Mouse (Mus musculus) retina, embryonic 14.5 days (tissue): ENCODE data around the gene Wdfy2.

Source experiments
- DNase-seq: peaks from one replicate; pipeline ENCODE4 v3.0.0-alpha.2; 2015; ENCODE audit warnings: low spot score

Gene Wdfy2

DNA sequence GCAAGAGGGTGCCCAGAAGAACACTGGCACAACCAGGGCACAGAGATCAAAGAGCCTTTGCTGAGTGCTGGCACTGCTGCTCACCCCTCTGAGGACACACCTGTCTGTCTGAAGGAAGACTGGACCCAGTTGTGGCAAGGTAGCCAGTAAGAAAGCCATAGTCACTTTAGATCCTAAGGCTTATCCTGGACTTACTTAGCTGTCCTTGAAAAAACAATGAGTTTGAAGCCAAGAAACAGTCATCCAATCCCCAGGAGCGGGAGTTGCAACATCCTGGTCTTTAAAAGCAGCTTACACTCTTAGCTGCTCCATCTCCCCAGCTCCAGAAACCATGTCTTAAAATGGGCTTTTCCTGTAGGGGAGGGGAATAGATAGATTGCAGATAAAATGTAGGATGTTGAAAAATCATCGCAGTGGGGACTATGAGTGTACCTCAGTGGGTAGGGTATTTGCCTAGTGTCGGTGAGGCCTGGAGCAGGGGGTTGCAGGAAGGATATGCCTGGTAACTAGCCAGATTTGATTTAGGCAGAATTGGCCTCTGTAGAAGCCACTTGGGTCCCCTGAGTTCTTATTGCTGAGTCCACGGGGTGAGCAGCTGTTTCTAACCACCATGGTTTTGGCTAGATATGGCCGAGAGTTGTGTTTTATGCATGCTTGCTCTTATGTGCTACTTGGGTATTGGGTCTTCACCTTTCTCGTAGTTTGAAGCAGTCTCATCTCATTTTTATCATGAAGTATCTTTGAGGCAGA is 99.3 kb downstream of the Wdfy2 start:
- DNase-seq = no peak

DNA sequence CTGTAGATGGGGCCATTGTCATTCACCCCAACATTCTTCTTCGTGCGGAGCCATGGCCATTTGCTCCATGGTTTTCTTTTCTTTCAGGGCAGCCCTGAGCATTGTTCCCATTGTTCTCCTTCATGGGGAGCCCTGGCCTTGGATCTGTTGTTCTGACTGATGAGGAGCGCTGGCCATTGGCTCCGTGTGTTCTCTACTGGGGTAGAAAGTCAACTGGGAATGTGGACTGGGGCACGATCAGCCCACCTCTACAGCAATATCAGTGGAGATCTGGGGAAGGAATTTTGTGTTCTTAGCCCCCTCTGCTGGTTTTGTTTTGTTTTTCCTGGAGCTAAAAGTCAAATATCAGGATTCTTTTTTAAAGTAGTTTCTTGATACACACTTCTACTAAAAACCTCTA is 100.2 kb downstream of the Wdfy2 start:
- peak; percentile 33 for DNase-seq

DNA sequence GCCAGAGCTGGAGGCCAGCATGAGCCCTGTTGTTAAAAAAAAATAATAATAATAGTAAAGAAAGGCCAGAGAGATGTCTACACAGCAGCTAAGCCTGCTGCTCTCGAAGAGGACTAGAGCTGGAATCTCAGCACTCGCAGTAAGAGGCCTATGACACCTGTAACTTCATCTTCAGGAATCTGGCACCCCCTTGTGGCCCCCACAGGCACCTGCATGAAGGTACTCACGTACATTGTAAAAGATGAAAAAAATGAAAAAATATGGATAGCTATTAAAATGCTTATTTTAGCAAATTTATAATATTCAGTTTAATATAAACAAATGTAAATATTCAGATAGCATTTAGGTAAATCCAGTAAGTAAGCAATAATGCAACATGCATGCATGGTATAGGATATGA is 102.0 kb downstream of the Wdfy2 start:
- peak; percentile 15 for DNase-seq

DNA sequence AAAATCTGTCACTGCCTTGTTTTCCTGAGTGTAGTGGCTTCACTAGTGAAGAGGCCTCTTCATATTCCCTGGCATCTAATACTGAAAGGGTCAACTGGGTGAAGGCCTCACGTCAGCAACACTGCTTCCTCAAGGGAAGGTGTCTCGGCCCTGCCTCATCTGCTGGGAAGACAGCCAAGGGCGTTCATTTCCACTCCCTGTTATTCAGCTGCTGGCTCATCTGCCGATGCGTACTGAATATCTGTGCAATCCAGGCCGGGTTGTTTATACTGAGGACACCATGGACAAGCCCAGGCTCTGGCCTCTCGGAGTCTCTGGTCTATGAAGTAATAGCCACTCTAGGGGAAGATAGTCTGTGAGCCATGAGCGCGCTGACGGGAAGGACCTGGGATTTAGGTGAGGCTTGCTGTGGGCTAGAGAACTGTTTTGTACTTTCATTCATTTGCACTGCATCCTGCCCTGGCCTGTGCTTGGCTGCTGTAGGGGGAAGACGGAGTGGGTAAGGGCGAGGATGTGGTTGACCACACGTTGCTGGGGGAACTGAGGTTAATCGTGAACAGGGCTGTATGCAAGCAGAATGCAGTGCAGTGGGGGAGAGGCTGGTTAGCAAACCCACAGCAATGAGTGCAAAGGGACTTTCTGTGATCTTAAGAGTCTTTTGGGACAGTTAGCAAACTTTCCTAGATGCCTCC is 103.1 kb downstream of the Wdfy2 start:
- DNase-seq = no peak

DNA sequence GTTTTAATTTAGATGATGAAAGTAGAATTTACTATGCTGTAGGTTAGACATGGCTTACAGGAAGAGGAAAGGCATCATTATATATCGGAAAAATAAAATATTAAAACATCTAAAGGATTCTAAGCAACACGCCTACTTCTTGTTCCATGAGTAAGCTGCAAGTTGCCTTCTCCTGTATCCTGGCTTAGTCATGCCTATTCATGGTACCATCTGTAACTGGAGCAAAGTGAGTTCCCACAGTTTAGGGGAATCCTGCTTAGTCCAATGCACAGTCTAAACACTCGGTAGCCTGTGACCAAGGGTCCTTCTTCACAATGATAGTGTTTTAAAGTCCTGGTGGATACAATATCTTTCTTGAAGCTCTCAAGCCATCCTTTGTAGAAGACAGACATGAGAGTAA is 109.3 kb downstream of the Wdfy2 start:
- no peak for DNase-seq

DNA sequence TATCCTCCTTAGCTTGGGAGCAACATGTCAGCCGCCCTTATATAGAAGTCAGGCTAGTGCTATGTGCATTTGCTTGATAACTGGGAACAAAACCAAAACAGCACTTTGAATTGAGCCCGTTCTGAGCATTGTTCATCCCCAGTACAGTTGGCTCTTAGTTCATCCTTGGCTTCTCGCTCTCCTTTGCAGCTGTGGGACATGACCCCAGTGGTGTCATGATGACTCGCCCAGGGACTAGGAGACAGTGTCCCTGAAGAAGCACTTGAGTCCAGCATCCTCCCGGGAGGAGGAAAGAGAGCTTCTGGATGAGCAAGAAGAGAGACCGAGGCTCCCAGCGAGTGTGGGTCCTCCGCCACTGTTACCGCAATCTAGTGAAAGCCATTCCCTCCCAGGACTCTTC is 118.6 kb downstream of the Wdfy2 start:
- DNase-seq = no peak

DNA sequence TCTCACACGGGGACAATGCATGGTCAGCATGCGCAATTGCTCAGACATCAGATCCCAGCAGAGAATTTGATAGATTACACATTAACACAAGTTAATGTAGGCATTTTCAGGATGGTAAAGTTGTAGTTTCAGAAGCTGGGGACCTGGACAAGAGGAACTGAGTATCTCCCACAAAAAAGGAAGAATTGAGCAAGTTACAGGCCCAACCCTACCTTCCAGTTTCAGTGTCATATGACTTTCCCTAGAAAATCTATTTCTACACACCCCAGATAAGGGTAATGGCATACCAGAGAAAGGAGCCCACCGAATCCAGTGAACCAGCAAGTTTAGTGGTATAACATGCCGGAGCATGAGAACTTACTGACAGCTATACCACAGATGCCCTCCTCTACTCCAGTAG is 126.2 kb downstream of the Wdfy2 start:
- DNase-seq = no peak

DNA sequence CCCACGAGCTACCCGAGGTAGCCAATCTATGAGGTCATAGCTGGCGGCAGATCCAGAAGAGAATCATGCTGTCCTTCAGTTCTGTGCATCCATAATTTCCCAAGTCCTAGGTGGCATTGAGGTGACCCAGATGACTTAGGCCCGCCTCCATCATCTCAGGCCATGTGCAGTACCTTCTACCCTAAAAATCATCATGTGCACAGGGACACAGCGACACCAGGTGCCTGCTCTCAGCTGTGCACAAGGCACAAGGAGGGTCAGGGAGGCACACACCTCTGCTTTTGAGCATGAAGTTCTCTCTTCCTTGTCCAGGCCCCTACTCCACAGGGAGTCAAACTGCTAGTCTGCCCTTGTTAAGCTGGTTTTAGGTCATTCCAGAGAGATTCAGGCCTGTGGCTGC is 127.9 kb downstream of the Wdfy2 start:
- DNase-seq = no peak

DNA sequence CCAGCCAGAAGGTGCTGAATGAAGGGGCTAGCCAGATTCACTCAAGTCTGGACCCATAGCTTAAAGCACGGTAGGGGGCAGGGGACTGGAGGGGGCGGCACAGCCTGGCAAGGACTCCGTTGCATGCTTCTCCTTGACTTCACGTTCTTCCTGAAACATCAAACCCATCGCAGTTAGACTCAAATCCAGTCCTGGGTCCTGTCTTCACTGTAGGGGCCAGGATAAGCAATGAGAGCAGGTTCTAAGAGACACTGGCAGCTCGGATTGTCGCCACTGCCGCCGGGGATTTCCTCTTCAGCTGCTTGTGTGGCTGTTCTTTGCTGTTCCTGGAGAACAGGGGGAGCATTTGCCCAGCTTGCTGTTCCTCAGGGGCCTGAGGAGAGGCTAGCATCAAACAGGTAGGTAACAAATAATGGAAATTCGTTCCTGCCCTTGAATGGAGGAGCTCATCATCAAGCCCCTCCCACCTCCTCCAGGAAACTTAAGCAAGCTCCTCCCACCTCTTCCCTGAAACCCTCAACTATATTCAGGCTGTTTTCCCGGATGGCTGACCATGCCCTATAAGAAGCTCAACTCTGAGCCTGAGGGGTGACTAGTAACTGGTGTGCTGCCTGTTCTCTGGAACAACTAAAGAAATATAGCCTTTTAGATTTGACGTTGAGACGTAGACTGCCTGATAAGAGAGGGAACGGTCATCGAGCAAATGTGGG is 128.5 kb downstream of the Wdfy2 start:
- DNase-seq = no peak

DNA sequence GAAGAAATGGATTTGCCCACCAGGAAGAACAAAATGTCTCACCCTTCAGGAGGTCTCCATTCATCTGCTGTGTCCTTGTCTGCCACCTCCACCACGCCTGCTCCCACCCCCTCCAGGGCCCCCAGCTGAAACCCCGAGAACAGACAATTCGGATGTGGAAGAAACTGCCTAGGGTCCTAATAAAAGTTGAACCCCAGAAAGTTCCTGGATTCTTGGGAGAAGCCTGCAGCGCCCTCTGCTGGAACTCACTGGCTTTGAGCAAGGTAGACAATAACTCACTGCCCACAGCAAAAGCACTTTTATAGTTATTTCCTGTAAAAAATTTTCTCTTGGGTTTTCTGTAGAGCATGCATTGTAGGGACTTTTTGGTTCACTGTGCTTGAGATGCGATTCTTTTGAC is 137.6 kb downstream of the Wdfy2 start:
- peak; percentile 81 for DNase-seq

DNA sequence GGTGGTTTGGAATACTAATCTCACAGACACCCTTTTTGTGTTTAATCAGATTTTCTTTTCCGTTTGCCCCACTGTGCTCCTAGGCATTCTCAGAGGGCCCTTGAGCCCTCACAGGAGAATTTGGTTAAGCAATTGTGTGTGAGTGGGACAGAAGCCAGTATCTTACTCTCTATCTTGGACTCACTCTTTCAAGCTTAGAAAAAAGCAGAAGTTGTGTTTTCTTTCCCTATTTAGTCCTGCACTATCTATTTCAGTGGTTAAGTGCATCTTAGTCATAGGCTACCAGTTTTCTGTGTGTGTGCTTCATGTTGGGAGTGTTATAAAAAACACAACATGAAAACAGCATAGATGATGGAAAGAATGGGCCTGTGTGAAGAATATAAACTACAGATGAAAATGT is 142.3 kb downstream of the Wdfy2 start:
- DNase-seq = no peak

DNA sequence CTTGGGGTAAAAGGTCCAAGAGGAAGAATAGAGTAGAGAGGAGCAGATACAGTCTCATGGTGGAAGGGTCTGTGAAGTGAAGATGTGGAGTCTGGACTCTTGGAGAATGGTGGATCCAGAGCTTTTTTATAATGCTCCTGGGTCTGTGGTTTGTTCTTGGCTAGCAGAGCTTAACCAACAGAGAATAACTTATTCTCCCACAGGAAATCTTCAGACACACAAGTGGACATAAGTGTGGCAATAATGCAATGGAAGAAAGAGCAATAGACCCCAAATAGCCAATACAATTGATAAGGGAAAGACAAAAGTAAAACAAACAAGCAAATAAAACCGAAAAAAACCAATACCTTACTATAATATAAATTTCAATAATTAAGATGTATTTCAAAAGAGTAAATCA is 146.9 kb downstream of the Wdfy2 start, which contains the start of gene Defb48:
Gene Defb48, minus strand, starts transcription at position 101 of the 400 bp plus-strand sequence.
- no peak for DNase-seq

DNA sequence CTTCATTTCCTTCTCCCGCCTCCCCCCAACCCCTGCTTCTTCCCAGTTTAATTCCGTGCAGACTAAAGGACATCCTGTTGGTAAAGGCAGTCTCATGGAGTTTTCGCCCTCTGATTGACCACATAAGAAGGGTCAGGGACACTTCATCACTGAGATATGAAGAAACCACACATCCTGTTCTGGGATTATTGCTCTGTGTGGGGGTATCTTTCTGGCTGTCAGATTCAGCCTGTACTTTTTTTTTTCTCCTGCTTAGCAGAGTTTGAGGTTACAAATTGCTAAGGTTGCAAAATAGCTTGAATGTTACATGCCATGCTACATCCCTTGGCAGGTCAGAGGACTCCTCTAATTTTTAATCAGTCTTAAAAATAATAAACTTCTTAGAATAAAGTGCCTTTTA is 153.8 kb downstream of the Wdfy2 start:
- no peak for DNase-seq

DNA sequence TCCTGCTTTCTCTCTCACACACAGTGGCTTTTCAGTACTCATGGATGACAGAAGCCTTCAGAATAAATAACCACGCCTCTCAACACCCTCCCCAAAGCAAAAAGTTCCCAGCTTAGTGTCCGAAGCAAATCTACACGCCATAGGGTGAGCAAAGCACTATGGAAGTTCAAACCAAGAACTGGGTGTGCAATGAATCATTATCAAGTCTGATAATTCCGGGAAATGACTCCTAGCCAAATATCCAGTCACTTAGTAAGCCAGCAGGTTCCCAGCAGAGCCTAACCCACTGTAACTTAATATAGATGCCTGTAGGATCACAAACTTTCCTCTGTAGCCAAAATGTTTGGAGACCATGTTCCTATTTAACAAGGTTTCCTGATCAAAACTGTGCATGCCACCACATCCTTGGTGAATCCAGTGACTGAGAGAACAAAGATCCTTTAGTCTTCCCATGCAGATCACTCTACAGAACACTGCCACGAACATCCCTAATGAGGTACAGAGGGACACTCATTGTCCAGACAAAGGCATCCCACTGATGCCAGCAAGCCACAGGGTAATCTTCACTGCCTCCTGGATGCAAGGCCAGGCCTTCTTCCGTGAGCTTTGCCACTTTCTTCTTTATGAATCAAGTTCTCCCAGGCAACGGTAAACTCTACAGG is 154.5 kb downstream of the Wdfy2 start:
- DNase-seq = no peak

DNA sequence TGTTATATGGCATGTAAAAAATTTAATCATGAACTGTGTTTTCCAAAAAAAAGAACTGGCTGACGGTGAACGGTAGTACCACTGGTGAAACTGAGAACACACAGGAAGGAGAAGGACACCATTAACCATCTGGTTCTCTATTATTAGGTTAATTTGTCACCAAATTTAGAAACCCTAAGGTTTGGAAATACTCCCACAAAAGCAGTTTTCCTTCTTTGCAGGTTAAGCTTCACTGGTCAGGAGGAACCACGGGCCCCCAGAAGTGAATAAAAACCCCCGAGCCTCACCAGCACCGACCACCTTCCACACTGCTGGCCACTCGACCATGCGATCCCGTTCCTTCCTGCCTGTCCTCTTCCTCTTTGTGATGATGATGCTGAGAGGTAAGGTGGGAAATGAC is 160.3 kb downstream of the Wdfy2 start, which contains the start of gene Defb47:
Gene Defb47, plus strand, starts transcription at position 301 of the 400 bp plus-strand sequence.
- DNase-seq = no peak

DNA sequence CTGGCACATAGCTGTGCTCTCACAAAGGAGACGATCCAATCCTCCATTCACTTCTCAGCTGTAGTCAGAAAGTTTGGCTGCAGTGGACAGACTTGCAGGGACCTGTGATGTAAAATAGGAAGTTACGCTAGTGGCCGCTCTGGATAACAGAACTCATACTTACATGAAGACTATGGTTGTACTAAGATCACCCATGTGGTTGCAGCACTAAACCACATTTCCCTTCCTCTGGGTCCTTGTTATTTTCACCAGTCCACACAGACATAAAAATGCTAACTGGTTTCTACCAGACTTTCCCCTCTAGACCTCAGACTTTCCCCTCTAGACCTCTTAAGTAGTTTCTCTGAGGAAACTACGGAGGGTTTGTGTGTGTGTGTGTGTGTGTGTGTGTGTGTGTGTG is 161.5 kb downstream of the Wdfy2 start:
- DNase-seq = no peak

DNA sequence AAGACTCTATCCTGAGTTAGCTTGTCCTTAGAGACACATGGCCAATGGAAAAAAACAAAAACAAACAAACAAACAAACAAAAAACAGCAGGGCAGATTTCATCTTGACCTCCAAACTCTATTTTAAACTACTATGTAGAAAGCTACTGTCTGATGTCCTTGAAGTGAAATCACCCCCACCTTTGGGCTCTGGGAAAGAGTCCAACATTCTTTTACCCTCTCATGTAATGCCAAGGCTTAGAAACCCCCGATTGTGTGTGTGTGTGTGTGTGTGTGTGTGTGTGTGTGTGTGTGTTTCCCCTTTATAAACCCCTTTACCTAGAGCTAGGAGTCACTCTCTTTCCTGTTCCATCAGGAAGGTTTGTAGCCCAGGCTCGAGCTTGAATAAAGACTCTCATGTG is 165.1 kb downstream of the Wdfy2 start:
- DNase-seq = no peak
